Mouse (Mus musculus) MEL (cell line): ENCODE measurements around the gene Zmat3. TPM values are rescaled to one million over a fixed set of nuclear protein-coding genes. Genes with fewer than 3 reads are reported as not detected.

Experiments
- DNase-seq: peaks from one replicate; pipeline ENCODE4 v3.0.0; 2011; ENCODE audit warnings: low read depth, low spot score
- H3K27ac ChIP-seq: 2 replicates; pipeline ENCODE4 v1.5.1; 2012; ENCODE audit warnings: low read depth, mild to moderate bottlenecking, control low read depth, low read length, moderate library complexity; ENCODE audit not compliant: control insufficient read depth
- H3K27me3 ChIP-seq, 2 experiments: fragments of 150-350 bp in 1 of 2; sonication (generic) in 1 of 2; 2 replicates each; pipeline ENCODE4 v1.6.1; 2012; ENCODE audit warnings: low read length in 2 of 2, mild to moderate bottlenecking in 2 of 2, improper control_type of control experiment in 1 of 2, moderate library complexity in 1 of 2; ENCODE audit not compliant: insufficient read depth in 2 of 2, control insufficient read depth in 1 of 2
- H3K36me3 ChIP-seq, 2 experiments: 2 replicates each; pipeline ENCODE4 v1.6.1; 2012 to 2014; ENCODE audit warnings: low read length in 2 of 2, improper control_type of control experiment in 1 of 2, inconsistent platforms in 1 of 2, mild to moderate bottlenecking in 1 of 2; ENCODE audit not compliant: insufficient read depth in 2 of 2, control insufficient read depth in 1 of 2
- H3K4me1 ChIP-seq, 2 experiments: fragments of 150-350 bp in 1 of 2; sonication (generic) in 1 of 2; 2 replicates each; pipeline ENCODE4 v1.6.1; 2012; ENCODE audit warnings: low read length in 2 of 2, improper control_type of control experiment in 1 of 2, mild to moderate bottlenecking in 1 of 2; ENCODE audit not compliant: insufficient read depth in 2 of 2, control insufficient read depth in 1 of 2
- H3K4me3 ChIP-seq, 2 experiments: fragments of 150-350 bp in 1 of 2; sonication (generic) in 1 of 2; 2 replicates each; pipeline ENCODE4 v1.5.1; 2012; ENCODE audit warnings: low read depth in 2 of 2, low read length in 2 of 2, mild to moderate bottlenecking in 2 of 2, moderate library complexity in 2 of 2, control low read depth in 1 of 2, improper control_type of control experiment in 1 of 2; ENCODE audit not compliant: control insufficient read depth in 1 of 2, insufficient read depth in 1 of 2
- H3K79me2 ChIP-seq: 2 replicates; pipeline ENCODE4 v1.6.1; 2012; ENCODE audit warnings: mild to moderate bottlenecking, low read length, moderate library complexity; ENCODE audit not compliant: control insufficient read depth, poor library complexity, insufficient read depth
- H3K9ac ChIP-seq: 2 replicates; pipeline ENCODE4 v1.6.1; 2012; ENCODE audit warnings: low read depth, mild to moderate bottlenecking, control low read depth, low read length, moderate library complexity; ENCODE audit not compliant: control insufficient read depth, poor library complexity, severe bottlenecking
- H3K9me3 ChIP-seq: fragments of 150-350 bp; sonication (generic); replicated peaks from 2 replicates; pipeline ENCODE4 v1.6.1; 2012; ENCODE audit warnings: mild to moderate bottlenecking, low read length, improper control_type of control experiment, moderate library complexity; ENCODE audit not compliant: insufficient read depth
- CHD1 ChIP-seq: IDR thresholded peaks from 2 replicates; pipeline ENCODE4 v1.6.1; 2012; ENCODE audit warnings: low read depth, mild to moderate bottlenecking, inconsistent platforms, low read length, improper control_type of control experiment
- CHD2 ChIP-seq: IDR thresholded peaks from 2 replicates; pipeline ENCODE4 v1.6.1; 2011; ENCODE audit warnings: low read length, improper control_type of control experiment
- ETS1 ChIP-seq: IDR thresholded peaks from 2 replicates; pipeline ENCODE4 v1.6.1; 2012; ENCODE audit warnings: low read depth, mild to moderate bottlenecking, inconsistent platforms, low read length, improper control_type of control experiment, moderate library complexity
- GABPA ChIP-seq: IDR thresholded peaks from 2 replicates; pipeline ENCODE4 v1.6.1; 2012; ENCODE audit warnings: low read depth, mild to moderate bottlenecking, inconsistent platforms, low read length, improper control_type of control experiment, moderate library complexity
- GATA1 ChIP-seq: IDR thresholded peaks from 2 replicates; pipeline ENCODE4 v1.6.1; 2011; ENCODE audit warnings: low read depth, low read length, improper control_type of control experiment
- HCFC1 ChIP-seq: IDR thresholded peaks from 2 replicates; pipeline ENCODE4 v1.6.1; 2012; ENCODE audit warnings: low read depth, mild to moderate bottlenecking, inconsistent platforms, low read length, improper control_type of control experiment, moderate library complexity
- JUND ChIP-seq: IDR thresholded peaks from 2 replicates; pipeline ENCODE4 v1.6.1; 2011; ENCODE audit warnings: low read depth, mild to moderate bottlenecking, improper control_type of control experiment, low read length
- KAT2A ChIP-seq: conservative IDR thresholded peaks from 2 replicates; pipeline ENCODE4 v1.6.1; 2012; ENCODE audit warnings: low read depth, low read length, improper control_type of control experiment, inconsistent platforms
- MAFK ChIP-seq: IDR thresholded peaks from 2 replicates; pipeline ENCODE4 v1.6.1; 2011; ENCODE audit warnings: low read depth, mild to moderate bottlenecking, low read length, improper control_type of control experiment, borderline replicate concordance
- MXI1 ChIP-seq: IDR thresholded peaks from 2 replicates; pipeline ENCODE4 v1.6.1; 2011; ENCODE audit warnings: mild to moderate bottlenecking, low read depth, low read length, improper control_type of control experiment
- MYB ChIP-seq: IDR thresholded peaks from 2 replicates; pipeline ENCODE4 v1.6.1; 2011; ENCODE audit warnings: mild to moderate bottlenecking, low read depth, low read length, improper control_type of control experiment
- NRF1 ChIP-seq: IDR thresholded peaks from 2 replicates; pipeline ENCODE4 v1.6.1; 2014; ENCODE audit warnings: low read depth, mild to moderate bottlenecking, inconsistent platforms, low read length, improper control_type of control experiment, moderate library complexity; ENCODE audit not compliant: poor library complexity, insufficient read depth, severe bottlenecking
- POLR2AphosphoS2 ChIP-seq: IDR thresholded peaks from 2 replicates; pipeline ENCODE4 v1.6.1; 2011; ENCODE audit warnings: low read length, improper control_type of control experiment
- RAD21 ChIP-seq: IDR thresholded peaks from 2 replicates; pipeline ENCODE4 v1.6.1; 2011; ENCODE audit warnings: mild to moderate bottlenecking, low read depth, low read length, improper control_type of control experiment
- SMC3 ChIP-seq: IDR thresholded peaks from 2 replicates; pipeline ENCODE4 v1.6.1; 2011; ENCODE audit warnings: low read depth, low read length, improper control_type of control experiment
- TAL1 ChIP-seq: IDR thresholded peaks from 2 replicates; pipeline ENCODE4 v1.6.1; 2012; ENCODE audit warnings: mild to moderate bottlenecking, inconsistent platforms, low read length, moderate library complexity, mixed read lengths
- TCF12 ChIP-seq: IDR thresholded peaks from 2 replicates; pipeline ENCODE4 v1.6.1; 2014; ENCODE audit warnings: low read depth, mild to moderate bottlenecking, inconsistent platforms, low read length, improper control_type of control experiment, moderate library complexity
- UBTF ChIP-seq: IDR thresholded peaks from 2 replicates; pipeline ENCODE4 v1.6.1; 2012; ENCODE audit warnings: low read depth, mild to moderate bottlenecking, inconsistent platforms, low read length, improper control_type of control experiment, moderate library complexity, borderline replicate concordance; ENCODE audit not compliant: insufficient read depth
- USF2 ChIP-seq, 2 experiments: IDR thresholded peaks; 2 replicates each; pipeline ENCODE4 v1.6.1; 2011 to 2012; ENCODE audit warnings: improper control_type of control experiment in 2 of 2, low read length in 2 of 2, borderline replicate concordance in 1 of 2, inconsistent platforms in 1 of 2, low read depth in 1 of 2, mild to moderate bottlenecking in 1 of 2; ENCODE audit not compliant: insufficient read depth in 1 of 2
- ZC3H11A ChIP-seq: IDR thresholded peaks from 2 replicates; pipeline ENCODE4 v1.6.1; 2012; ENCODE audit warnings: low read depth, mild to moderate bottlenecking, inconsistent platforms, low read length, improper control_type of control experiment
- ZMIZ1 ChIP-seq: IDR thresholded peaks from 2 replicates; pipeline ENCODE4 v1.6.1; 2012; ENCODE audit warnings: low read depth, mild to moderate bottlenecking, inconsistent platforms, low read length, improper control_type of control experiment, moderate library complexity
- ZNF384 ChIP-seq: IDR thresholded peaks from 2 replicates; pipeline ENCODE4 v1.6.1; 2012; ENCODE audit warnings: low read depth, mild to moderate bottlenecking, inconsistent platforms, low read length, improper control_type of control experiment
- polyA plus RNA-seq, 2 experiments: library from polyadenylated mRNA; stranded (reverse) in 1 of 2; unstranded in 1 of 2; fragments of >175 nt in 1 of 2; fragments of >200 nt in 1 of 2; gene quantifications; 2 replicates each; pipeline versions ENCODE4 v1.2.1 to v1.2.4; 2012; ENCODE audit warnings: low replicate concordance in 2 of 2, low read depth in 1 of 2; ENCODE audit not compliant: insufficient read length in 2 of 2, insufficient read depth in 1 of 2, missing spikeins in 1 of 2
- total RNA-seq: library from RNA; depleted of rRNA; stranded (reverse); fragments of 300-350 nt; gene quantifications from 2 replicates; pipeline ENCODE4 v1.2.3, GENCODE M21; 2012

The Zmat3 gene
- total and polyA plus RNA-seq, 3 experiments = 3.1 to 4.4 TPM; not detected in 1

DNA sequence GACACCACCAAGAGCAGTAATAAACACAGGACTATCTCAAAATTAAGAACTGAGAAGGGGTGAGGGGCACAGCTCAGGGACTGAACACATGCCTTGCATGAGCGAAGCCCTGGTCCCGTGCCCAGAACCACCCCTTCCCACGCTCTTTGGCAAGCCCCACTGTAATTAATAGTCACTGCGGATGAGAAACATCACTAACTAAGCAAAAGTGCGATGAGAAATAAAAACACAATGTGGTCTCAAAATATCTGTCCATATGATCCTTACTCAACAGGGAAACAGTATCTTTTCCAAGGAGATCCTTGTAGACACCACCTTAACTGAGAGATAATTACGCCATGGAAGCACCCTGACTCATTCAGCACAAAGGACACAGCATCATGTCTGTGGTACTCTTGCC lies 17.9 kb downstream of the Zmat3 start:
- H3K36me3 ChIP-seq = no peaks in the 10 kb centered on the region
- no peak for TF ChIP-seq JUND
- no peak for TF ChIP-seq NRF1
- TF ChIP-seq MYB = no peak
- TF ChIP-seq ZNF384 = no peak
- TF ChIP-seq KAT2A = no peak
- TF ChIP-seq MXI1 = no peak
- no peak for TF ChIP-seq USF2 (IDR thresholded peaks at IDR 0.05; ENCODE audit: borderline replicate concordance in 1 of 2, insufficient read depth in 1 of 2, low read depth in 1 of 2, low read length in 2 of 2)
- TF ChIP-seq SMC3 = no peak
- no peak for TF ChIP-seq POLR2AphosphoS2
- TF ChIP-seq MAFK = no peak
- no peak for TF ChIP-seq CHD1
- no peak for TF ChIP-seq CHD2
- no peak for TF ChIP-seq UBTF
- no peak for TF ChIP-seq ZC3H11A
- no peak for TF ChIP-seq TCF12
- TF ChIP-seq TAL1 = no peak
- H3K79me2 ChIP-seq = no peaks in the 10 kb centered on the region; the same call in 1 of the 2 replicates
- H3K4me3 ChIP-seq = no peak overlapping the region
- no peak overlapping the region for H3K27ac ChIP-seq
- H3K9ac ChIP-seq = no peak overlapping the region
- H3K9me3 ChIP-seq = no peaks in the 10 kb centered on the region
- H3K4me1 ChIP-seq = no peaks in the 10 kb centered on the region
- DNase-seq = no peak
- H3K27me3 ChIP-seq = no peaks in the 10 kb centered on the region

GRCm38 (mm10) chr3:32345249-32345648 lies 20.6 kb downstream of the Zmat3 start:
- Histone ChIP-seq H3K9ac (no peak overlapping the region), H3K4me1 (no peaks in the 10 kb centered on the region), H3K36me3 (no peaks in the 10 kb centered on the region), H3K4me3 (no peak overlapping the region), H3K79me2 (no peaks in the 10 kb centered on the region; the same call in 1 of the 2 replicates), H3K27me3 (no peaks in the 10 kb centered on the region), H3K27ac (no peak overlapping the region), H3K9me3 (no peaks in the 10 kb centered on the region)
- TF ChIP-seq NRF1 = no peak
- TF ChIP-seq HCFC1 = no peak
- no peak for TF ChIP-seq ZC3H11A
- TF ChIP-seq RAD21 = no peak
- no peak for TF ChIP-seq CHD2
- TF ChIP-seq ZMIZ1 = no peak
- TF ChIP-seq ETS1 = no peak
- no peak for TF ChIP-seq GABPA
- TF ChIP-seq CHD1 = no peak
- no peak for TF ChIP-seq GATA1
- TF ChIP-seq POLR2AphosphoS2 = no peak
- TF ChIP-seq TCF12 = no peak
- DNase-seq = no peak
